Mouse (Mus musculus): ENCODE measurements at regions not wholly inside any gene's neighbourhood (a gene's known extent, or its start where the extent isn't known, plus 50 kb on each side); places are given as distances from the start of the nearest gene placed in this dataset.
A peak's percentile ranks its signal among the peaks of the same experiment; 100 is the strongest.

DNA sequence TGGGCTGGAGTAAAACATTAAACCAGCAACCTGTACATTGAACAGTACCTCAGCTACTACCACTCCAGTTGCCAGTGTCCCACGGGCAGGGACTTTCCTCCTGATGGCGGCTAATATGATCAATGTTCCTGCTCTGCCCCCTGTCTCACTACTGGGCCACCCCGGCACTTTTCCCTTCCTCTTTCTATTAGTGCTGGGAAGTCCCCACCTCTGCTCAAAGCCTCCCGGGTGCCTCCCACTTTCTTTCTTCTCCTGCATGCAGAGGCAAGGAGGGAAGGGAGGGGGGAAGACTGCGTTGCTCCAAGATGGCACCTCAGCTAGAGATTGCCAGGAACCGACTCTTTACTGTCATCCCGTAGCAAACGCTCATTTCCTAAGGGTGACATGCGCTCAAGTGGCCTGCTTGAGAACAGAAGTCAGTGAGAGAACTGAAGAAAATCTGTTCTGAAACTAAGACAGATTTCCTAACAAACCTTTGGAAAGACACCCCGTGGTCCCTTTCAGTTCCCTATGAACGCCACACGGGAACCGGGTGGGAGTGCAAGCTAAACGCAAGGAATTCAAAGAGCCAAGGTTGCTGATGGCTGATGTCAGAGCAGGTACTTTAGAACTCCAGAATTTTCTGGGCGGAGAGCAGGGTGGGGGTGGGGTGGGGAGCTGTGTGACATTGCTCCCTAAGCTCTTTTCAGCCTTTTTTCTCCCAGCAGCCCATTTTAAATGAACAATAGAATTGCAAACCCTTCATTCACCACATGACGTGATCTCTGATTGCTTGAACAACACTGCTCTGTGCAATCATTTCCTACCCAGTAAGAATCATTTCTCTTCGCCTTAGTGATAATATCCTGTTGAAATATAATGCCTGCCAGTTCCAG lies 96.2 kb upstream of the Med14 start (continued):
- TF ChIP-seq MAFK (IDR thresholded peaks at IDR 0.05; ENCODE audit: insufficient replicate concordance, low read length) (no peak), IRF4 (IDR thresholded peaks at IDR 0.05; ENCODE audit: low read depth, low read length) (peak; percentile 69), MAZ (IDR thresholded peaks at IDR 0.05; ENCODE audit: low read depth, low read length) (peak; percentile 58), E2F4 (IDR thresholded peaks at IDR 0.05; ENCODE audit: insufficient replicate concordance, low read depth, low read length) (no peak)

DNA sequence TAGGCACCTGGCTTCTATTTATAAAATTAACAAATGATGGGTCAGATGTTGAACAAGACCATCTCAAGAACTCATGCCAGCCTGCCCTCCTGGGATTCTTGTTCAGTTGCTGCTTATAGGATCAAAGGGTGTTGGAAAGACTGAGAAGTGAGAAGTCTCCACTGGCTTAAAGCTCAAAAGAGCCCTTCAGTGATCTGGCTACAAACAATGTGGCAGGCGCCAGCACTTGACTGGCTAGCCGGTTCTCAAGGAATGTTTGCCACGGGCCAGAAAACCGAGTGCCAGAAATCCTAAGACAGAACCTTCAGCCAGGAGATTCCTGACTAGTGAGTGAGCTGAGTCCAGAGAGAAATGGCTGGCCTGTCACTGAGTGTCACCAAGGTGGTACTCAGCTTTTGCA lies 93.6 kb upstream of the Med14 start:
- dilution Hi-C loops (cut with MboI; ENCODE audit: extremely low pct_ligation_motif_present, extremely low pct_unique_long_range_greater_than_20kb, low sequenced_read_pairs) (no loop called here), in situ Hi-C loops (cut with MboI; ENCODE audit: low pct_ligation_motif_present, low pct_unique_long_range_greater_than_20kb, low sequenced_read_pairs) (no loop called here)
- no peak overlapping the region for H3K4me2 ChIP-seq (ENCODE audit: insufficient read depth, low read depth, poor library complexity, severe bottlenecking)
- H3K27me3 ChIP-seq (replicated peaks): no peaks in the 10 kb centered on the region
- H3K79me2 ChIP-seq (replicated peaks; ENCODE audit: control insufficient read depth, extremely low read depth, insufficient read depth, poor library complexity, severe bottlenecking): no peaks in the 10 kb centered on the region
- no peak overlapping the region for H3K9ac ChIP-seq (ENCODE audit: insufficient read depth, low read depth)
- no peak overlapping the region for H3K27ac ChIP-seq (ENCODE audit: insufficient read depth, low read depth)
- no peaks in the 10 kb centered on the region for H3K9me3 ChIP-seq (replicated peaks; ENCODE audit: low read length)
- H3K4me1 ChIP-seq (ENCODE audit: control insufficient read depth in 1 of 2, insufficient read depth in 2 of 2): peaks cover 10 to 39% of the 10 kb centered on the region in 2 experiments
- H3K4me3 ChIP-seq (replicated peaks in 1 of 3; ENCODE audit: low read depth in 2 of 3, low read length in 2 of 3, poor library complexity in 1 of 3): no peak overlapping the region
- DNase-seq (ENCODE audit: extremely low read depth): no peak
- H3K36me3 ChIP-seq (replicated peaks in 1 of 2; ENCODE audit: control insufficient read depth in 1 of 2, insufficient read depth in 1 of 2, low read length in 1 of 2): no peaks in the 10 kb centered on the region
- no peak for TF ChIP-seq MAX (IDR thresholded peaks at IDR 0.05; ENCODE audit: low read length)
- TF ChIP-seq SIN3A (IDR thresholded peaks at IDR 0.05; ENCODE audit: low read length): no peak

DNA sequence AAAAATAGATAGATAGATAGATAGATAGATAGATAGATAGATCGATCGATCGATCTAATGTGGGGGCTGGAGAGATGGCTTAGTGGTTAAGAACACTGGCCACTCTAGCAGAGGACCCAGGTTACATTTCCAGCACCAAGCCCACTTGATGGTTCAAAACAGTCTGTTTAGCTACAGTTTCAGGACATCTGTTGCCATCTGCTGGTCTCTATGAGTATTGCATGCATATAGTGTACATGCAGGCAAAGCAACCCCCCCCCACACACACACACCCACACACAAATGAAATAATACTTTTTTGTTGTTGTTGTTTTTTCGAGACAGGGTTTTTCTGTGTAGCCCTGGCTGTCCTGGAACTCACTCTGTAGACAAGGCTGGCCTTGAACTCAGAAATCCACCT lies 89.8 kb upstream of the Med14 start:
- dilution Hi-C loops (cut with MboI; ENCODE audit: extremely low pct_ligation_motif_present, extremely low pct_unique_long_range_greater_than_20kb, low sequenced_read_pairs) (no loop called here), in situ Hi-C loops (cut with MboI; ENCODE audit: low pct_ligation_motif_present, low pct_unique_long_range_greater_than_20kb, low sequenced_read_pairs) (no loop called here)
- no peaks in the 10 kb centered on the region for H3K9me3 ChIP-seq (replicated peaks; ENCODE audit: low read length)
- DNase-seq (ENCODE audit: extremely low read depth): peak; percentile 43
- H3K27me3 ChIP-seq (replicated peaks): no peaks in the 10 kb centered on the region
- no peak overlapping the region for H3K27ac ChIP-seq (ENCODE audit: insufficient read depth, low read depth)
- no peaks in the 10 kb centered on the region for H3K79me2 ChIP-seq (replicated peaks; ENCODE audit: control insufficient read depth, extremely low read depth, insufficient read depth, poor library complexity, severe bottlenecking)
- H3K9ac ChIP-seq (ENCODE audit: insufficient read depth, low read depth): no peak overlapping the region
- peaks cover 3 to 23% of the 10 kb centered on the region in 2 experiments; a peak in 2 of 4 replicates for H3K4me1 ChIP-seq (ENCODE audit: control insufficient read depth in 1 of 2, insufficient read depth in 2 of 2)
- H3K4me3 ChIP-seq (replicated peaks in 1 of 3; ENCODE audit: low read depth in 2 of 3, low read length in 2 of 3, poor library complexity in 1 of 3): no peak overlapping the region
- H3K36me3 ChIP-seq (replicated peaks in 1 of 2; ENCODE audit: control insufficient read depth in 1 of 2, insufficient read depth in 1 of 2, low read length in 1 of 2): no peaks in the 10 kb centered on the region
- no peak overlapping the region for H3K4me2 ChIP-seq (ENCODE audit: insufficient read depth, low read depth, poor library complexity, severe bottlenecking)
- no peak for TF ChIP-seq GABPA (IDR thresholded peaks at IDR 0.05; ENCODE audit: insufficient replicate concordance, low read depth, low read length)
- TF ChIP-seq CTCF (conservative IDR thresholded peaks at IDR 0.05 in 1 of 2, IDR thresholded peaks at IDR 0.05 in 1 of 2; ENCODE audit: low read depth in 2 of 2, low read length in 2 of 2): peak; percentile 27 to 58; a peak in 3 of 4 replicates
- no peak for TF ChIP-seq HCFC1 (IDR thresholded peaks at IDR 0.05; ENCODE audit: low read depth, low read length)
- TF ChIP-seq ZKSCAN1 (IDR thresholded peaks at IDR 0.05; ENCODE audit: borderline replicate concordance, low read depth, low read length): no peak
- peak; percentile 15; the same call in 1 of the 2 replicates for TF ChIP-seq SMC3 (IDR thresholded peaks at IDR 0.05; ENCODE audit: low read depth, low read length)
- TF ChIP-seq RAD21 (IDR thresholded peaks at IDR 0.05; ENCODE audit: low read depth, low read length): peak; percentile 44
- TF ChIP-seq CHD2 (IDR thresholded peaks at IDR 0.05; ENCODE audit: low read length): no peak
- no peak for TF ChIP-seq ZNF384 (IDR thresholded peaks at IDR 0.05; ENCODE audit: low read depth, low read length)
- no peak for TF ChIP-seq NELFE (IDR thresholded peaks at IDR 0.05; ENCODE audit: low read depth, low read length)
- TF ChIP-seq JUND (conservative IDR thresholded peaks at IDR 0.05; ENCODE audit: low read depth, low read length): no peak
- no peak for TF ChIP-seq UBTF (IDR thresholded peaks at IDR 0.05; ENCODE audit: low read depth, low read length)
- no peak for TF ChIP-seq JUN (IDR thresholded peaks at IDR 0.05; ENCODE audit: insufficient read depth, low read depth, low read length)
- no peak for TF ChIP-seq BHLHE40 (IDR thresholded peaks at IDR 0.05; ENCODE audit: low read depth, low read length)
- no peak for TF ChIP-seq CHD1 (IDR thresholded peaks at IDR 0.05; ENCODE audit: low read depth, low read length)
